Mouse (Mus musculus) neutrophil, adult 5-6 weeks (primary cell): ENCODE data around the gene Tatdn2. TPM values are rescaled to one million over a fixed set of nuclear protein-coding genes. Genes with fewer than 3 reads are reported as not detected.
A peak's percentile ranks its signal among the peaks of the same experiment; 100 is the strongest.
"Not testable (repeated sequence)": the region's sequence is repeated elsewhere in the genome, so short reads cannot be mapped to it uniquely, and the experiment has no call there.

ENCODE experiments used
- ATAC-seq: fragments of 151-379, 151-347 bp; 2 replicates; pipeline ENCODE4 v1.8.0; 2017; ENCODE audit warnings: mild to moderate bottlenecking, moderate TSS enrichment; ENCODE audit not compliant: insufficient number of reproducible peaks, poor library complexity, low FRiP score, severe bottlenecking; ENCODE audit errors: extremely low read depth
- total RNA-seq: library from RNA; stranded (forward); fragments of 200-1000 nt; gene quantifications from 2 replicates; pipeline ENCODE4 v1.2.3, GENCODE M21; 2017

Gene Tatdn2
- total RNA-seq, 1 experiment from 2014 or later = 125 TPM

DNA sequence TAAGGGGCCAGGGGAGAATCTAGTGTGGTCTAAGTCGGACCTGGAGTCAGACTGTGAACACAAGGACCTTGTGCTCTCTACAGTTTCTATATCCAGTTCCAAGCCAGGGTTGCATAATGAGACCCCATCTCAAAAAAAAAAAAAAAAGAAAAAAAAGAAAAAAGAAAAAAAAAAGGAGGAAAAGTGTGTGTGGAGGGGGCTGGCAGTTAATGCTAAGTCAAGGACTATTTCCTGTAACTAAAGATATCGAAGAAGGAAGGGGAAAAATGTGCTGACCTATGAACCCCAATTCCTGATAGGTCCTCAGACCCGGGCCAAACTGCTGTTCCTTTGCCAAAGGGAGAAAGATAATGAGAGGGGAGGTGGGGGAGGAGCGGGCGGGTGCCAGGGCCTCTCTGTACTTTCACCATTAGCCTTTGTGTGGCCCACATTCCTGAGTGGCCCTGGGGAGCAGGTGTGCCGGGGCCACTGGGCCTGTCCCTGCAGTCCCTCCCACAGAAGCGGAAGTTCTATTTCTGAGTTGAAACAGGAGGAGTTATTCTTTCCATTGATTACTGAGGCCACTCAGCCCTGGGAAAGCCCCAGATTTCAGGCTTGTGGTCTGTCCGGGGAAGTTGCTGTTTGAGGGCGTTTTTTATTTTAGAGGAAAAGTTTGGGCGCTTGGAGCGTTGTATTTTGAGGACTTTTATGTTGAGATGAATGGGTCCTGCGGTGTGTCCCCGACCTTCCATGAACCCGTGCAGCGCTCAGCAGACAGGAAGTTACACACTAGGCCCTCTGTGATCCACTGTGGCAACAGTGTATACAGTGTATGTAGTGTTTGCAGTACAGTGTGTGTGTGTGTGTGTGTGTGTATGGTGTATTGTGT lies 28.3 kb upstream of the Tatdn2 start:
- ATAC-seq = peak; percentile 66

DNA sequence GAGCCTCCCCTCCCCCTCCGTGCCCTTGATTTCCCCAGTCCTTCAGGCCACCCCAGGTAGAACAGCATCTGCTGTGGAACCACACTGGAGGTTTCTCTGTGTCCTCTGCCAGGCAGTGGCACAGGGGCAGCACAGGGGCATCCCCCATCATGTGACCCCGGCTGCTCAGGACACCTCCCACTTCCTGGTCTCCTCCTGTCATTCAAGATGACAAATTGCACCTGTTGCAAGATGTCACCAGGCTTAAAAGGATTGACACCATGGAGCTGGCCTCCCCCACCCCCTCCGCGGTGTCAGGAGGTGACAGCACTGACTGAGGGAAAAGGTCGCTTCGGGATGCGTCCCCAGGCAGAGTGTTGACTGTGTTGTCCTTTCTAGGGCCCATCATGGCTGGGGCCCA lies 27.0 kb upstream of the Tatdn2 start:
- ATAC-seq = peak; percentile 60

- not testable (repeated sequence) for ATAC-seq
Measured at GRCm38 (mm10) chr6:113672029-113672428, 24.8 kb upstream of the Tatdn2 start.

GRCm38 (mm10) chr6:113672989-113673388 lies 23.9 kb upstream of the Tatdn2 start:
- ATAC-seq = no peak

DNA sequence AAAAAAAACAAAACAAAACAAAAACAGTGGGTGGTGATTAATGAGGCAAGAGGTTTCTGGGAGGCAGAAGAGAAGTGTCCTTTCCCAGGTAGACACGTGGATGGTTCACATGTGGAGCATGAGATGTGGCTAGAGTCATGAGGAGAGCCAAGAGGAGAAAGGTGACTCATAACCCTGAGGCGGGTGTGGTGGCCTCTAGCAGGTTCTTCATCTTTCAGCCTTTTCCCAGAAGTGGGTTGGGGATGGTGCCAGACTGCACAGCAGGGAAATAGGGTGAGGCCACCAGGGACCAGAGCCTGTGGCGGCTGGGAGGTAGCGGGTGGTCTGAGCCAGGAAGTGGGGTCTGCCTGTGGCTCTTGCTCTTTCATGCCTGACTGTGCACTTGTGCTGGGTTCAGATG lies 21.6 kb upstream of the Tatdn2 start:
- ATAC-seq = no peak

DNA sequence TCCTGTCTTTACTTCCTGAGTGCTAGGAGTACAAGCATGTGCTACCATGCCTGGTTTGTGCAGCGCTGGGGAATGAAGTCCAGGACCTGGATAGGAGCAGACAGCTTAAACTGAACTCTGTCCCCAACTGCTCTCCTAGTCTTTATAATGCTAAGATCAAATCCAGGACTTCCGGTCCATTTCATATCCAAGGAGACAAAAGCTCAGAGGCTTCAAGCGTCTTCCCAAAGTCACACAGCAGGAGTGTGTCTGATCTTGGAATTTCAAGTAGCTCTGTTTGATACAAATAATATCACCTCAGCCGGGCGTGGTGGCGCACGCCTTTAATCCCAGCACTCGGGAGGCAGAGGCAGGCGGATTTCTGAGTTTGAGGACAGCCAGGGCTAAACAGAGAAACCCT lies 20.9 kb upstream of the Tatdn2 start:
- ATAC-seq = no peak

DNA sequence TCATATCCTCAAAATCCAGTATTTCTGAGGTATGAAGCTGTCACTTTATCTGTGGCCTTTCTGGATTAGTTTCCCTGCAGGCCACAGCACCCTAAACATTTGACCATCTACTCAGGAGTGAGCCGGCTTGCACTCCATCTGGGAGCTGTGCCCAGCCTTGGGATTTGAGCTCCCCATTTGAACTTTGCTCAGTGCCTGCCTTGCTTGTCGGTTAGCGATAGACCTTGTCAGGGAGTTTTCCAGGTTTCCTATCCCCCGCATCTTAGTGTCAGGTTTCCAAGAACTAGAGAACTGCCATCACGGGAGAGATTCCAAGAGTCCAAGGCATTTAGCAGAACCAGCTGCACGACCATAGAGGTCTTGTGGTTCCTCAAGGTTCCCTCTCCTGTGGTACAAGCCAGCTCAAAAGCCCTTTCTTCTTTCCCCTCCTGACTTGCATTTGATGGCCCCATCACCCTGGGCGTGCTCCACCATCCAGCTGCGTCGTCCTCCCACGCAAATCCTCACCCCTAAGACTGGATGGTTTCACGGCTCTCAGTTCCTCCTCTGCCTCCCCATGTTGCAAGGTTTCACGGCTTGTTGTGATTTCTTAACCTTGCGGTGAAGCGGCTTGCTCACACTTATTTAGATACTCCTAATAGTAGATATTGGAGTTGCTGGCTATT lies 19.6 kb upstream of the Tatdn2 start:
- ATAC-seq = peak; percentile 65

GRCm38 (mm10) chr6:113678246-113679012 lies 18.4 kb upstream of the Tatdn2 start:
- ATAC-seq = no peak

- ATAC-seq = no peak
Measured at GRCm38 (mm10) chr6:113679993-113680566, 16.8 kb upstream of the Tatdn2 start.

- peak; percentile 83 for ATAC-seq
Measured at GRCm38 (mm10) chr6:113681271-113681670, 15.6 kb upstream of the Tatdn2 start.

DNA sequence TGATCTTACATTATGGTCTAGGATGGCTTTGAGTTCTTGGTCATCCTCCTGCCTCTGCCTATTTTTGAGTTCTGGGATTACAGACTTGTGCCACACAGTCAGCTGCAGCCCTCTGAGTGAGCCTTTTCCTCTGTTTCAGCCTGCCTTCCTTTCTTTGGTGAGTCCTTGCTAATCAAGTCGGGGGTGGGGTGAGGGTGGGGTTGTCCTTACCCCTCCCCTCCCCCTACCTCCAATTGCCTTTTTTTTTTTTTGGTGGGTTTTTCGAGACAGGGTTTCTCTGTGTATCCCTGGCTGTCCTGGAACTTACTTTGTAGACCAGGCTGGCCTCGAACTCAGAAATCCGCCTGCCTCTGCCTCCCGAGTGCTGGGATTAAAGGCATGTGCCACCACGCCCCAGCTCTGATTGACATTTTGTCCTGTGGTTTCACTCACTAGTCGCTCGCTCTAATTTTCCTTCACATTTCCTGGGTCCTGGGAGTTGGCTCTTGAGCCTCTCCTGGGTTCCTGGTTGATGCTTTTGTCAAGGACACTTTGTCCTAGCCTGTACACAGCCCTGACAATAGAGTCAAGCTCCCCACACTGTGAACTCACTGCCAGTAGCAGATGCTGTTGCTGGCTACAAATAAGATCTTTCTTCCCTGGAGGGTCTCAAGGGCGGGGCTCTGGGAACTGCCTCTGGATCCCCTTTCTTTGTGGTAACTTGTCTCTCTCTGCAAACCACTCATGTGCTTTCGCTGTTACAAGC lies 13.6 kb upstream of the Tatdn2 start:
- ATAC-seq = no peak

DNA sequence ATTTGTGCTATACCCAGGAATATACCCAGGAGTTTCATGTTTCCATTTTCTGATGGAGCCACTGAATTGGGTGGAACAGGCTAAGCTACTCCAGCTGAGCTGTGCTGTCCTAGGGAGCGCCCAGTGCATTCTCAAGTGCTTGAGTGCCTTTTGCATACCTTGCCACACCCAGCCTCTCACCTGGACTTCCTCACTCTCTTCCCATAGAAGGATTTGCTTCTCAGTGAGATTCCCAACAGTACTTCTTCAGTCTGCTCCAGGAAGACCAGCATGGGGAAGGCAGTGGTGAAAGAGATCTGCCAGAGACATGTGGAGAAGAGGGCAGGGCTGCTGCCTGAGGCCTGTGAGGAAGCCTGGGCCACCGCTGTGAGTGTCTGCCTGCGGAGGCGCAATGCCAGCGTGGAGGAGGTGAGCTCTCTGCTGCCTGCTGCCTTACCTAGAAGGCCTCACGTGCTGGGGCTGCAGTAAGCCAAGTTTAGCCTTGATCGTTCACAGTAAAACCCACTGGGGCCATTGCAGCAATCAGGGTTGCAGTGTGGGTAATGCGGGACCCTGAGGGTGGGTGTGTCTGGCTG lies 10.2 kb upstream of the Tatdn2 start:
- no peak for ATAC-seq

GRCm38 (mm10) chr6:113690008-113690399 lies 6.8 kb upstream of the Tatdn2 start:
- no peak for ATAC-seq

DNA sequence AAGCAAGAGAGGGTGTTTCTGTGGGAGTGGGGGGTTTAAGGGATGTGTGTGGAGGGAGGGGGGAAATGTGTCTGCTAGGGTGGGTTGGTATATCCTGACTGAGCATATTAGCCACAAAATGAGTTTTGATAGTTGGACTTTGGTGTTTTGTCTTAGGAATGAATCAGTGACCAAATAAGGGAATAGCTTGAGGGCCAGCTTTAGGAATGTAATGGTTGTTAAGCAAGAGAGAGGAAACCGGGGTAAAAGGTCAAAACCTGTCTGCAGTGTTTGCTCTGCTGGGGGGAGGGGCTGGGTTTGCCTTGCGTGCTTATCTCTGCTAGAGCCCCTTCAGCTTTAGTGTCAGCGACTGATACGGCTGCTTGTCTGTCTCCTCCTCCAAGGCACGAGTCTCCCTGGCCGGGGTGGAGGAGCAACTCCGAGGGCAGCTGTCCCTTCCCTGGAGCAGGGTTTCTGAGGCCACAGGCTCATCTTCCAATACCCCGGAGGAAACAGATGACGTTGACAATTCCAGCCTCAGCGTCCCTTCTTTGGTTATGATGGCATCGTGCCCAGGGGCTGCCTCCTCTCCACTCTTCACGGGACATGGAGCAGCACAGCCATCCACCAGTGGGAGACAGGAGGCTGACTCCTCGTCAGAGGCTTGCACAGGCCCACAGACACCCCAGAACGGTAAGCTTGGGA lies 6.3 kb upstream of the Tatdn2 start:
- ATAC-seq = no peak

- peak; percentile 31; the same call in 1 of the 2 replicates for ATAC-seq
Measured at GRCm38 (mm10) chr6:113691084-113691462, 5.8 kb upstream of the Tatdn2 start.

DNA sequence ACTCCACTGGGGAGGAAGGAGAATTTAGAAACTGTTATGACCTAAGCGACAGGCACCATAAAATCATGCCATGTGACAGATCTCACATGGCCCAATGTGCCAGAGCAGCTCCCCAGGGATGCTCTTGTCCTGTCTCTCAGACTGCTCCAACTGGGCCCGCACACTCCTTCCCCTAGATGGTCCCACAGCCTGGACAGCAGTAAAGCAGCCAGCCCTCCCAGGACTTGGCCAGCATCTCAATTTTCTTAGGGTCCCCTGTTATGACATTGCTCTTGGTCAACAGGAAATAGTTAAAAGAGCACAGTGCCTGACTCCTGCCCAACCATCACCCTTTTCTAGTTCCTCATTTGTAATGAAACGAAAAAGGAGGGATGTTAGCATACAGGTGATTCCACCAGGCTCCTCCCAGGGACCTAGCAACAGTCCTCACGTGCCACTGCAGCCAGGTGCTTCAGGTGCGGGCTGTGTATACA lies 4.2 kb upstream of the Tatdn2 start:
- ATAC-seq = peak; percentile 4; the same call in 1 of the 2 replicates

DNA sequence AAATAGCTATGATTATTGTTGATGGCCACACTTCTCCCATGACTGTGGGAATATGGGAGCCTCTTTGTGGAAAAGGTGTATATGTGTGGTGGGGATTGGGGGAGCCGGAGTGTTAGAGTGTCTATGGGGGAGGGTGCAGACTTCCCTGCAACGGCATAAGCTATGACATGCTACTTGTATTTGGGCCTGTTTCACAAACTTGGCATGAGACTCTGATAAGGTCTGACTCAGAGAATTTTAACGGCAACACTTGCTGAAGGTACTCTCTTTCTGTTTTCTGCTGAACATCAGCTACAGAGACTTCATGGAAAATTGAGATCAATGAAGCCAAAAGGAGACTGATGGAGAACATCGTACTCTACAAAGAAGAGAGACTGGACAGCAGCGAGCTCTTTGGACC lies 3.5 kb upstream of the Tatdn2 start:
- no peak for ATAC-seq

DNA sequence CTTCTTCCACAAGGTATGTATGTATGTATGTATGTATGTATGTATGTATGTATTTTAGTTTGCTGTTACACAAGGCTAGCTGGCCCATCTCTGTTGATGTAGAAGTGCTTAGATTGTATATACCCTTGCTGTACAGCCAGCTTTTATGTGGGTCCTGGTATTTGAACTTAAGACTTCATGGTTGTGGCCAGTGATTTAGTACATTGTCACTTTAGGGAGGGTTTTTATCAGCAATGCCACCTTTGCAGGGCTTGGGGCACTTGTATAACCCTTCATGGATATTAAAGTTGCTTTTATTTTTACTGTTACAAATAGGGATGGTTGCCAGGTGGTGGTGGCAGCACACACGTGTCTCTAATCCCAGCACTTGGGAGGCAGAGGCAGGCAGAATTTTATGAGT lies 1.6 kb upstream of the Tatdn2 start:
- ATAC-seq = no peak
